In genomic region chr7:116427206-116427605, GRCm38 (mm10) we compare ENCODE assay signal across 28 mouse cellular contexts. TPM values are rescaled to one million over a fixed set of nuclear protein-coding genes. Genes with fewer than 3 reads are reported as not detected.
"Had no signal": no experiment of that assay in that cellular context is flagged by ENCODE, and none has a peak within 500 bp of the region (broad histone marks: within the 10 kb centered on the region; RNA-seq: fewer than 3 reads in every experiment).

No protein-coding gene starts in this region.

- H3K27ac ChIP-seq: embryonic facial prominence, embryonic 10.5 days; embryonic facial prominence, embryonic 12.5 days; embryonic facial prominence, embryonic 13.5 days; embryonic facial prominence, embryonic 15.5 days; forebrain, embryonic 10.5 days; forebrain, embryonic 12.5 days; forebrain, embryonic 13.5 days; forebrain, embryonic 15.5 days; gastrocnemius, adult 2 months had no signal

- H3K4me2 ChIP-seq: embryonic facial prominence, embryonic 12.5 days; embryonic facial prominence, embryonic 13.5 days; embryonic facial prominence, embryonic 15.5 days; forebrain, embryonic 12.5 days; forebrain, embryonic 13.5 days; forebrain, embryonic 15.5 days had no signal

- H3K9me3 ChIP-seq: embryonic facial prominence, embryonic 10.5 days; embryonic facial prominence, embryonic 12.5 days; embryonic facial prominence, embryonic 13.5 days; embryonic facial prominence, embryonic 15.5 days; forebrain, embryonic 10.5 days; forebrain, embryonic 12.5 days; forebrain, embryonic 13.5 days; forebrain, embryonic 15.5 days had no signal

- H3K27me3 ChIP-seq: embryonic facial prominence, embryonic 12.5 days; embryonic facial prominence, embryonic 13.5 days; embryonic facial prominence, embryonic 15.5 days; forebrain, embryonic 12.5 days; forebrain, embryonic 13.5 days; forebrain, embryonic 15.5 days had no signal

- H3K9ac ChIP-seq: embryonic facial prominence, embryonic 12.5 days; embryonic facial prominence, embryonic 13.5 days; embryonic facial prominence, embryonic 15.5 days; forebrain, embryonic 12.5 days; forebrain, embryonic 13.5 days; forebrain, embryonic 15.5 days; forebrain, postnatal 0 days had no signal

- DNase-seq: cerebellum, adult 18-20 months; cerebellum, adult 2 months; cerebellum, adult 8-10 months; cerebellum, adult 9-10 months; cerebellum, adult 9-11 months; cerebellum, postnatal 10 days; cerebellum, postnatal 14 days; cerebellum, postnatal 25 days; cerebellum, postnatal 36 days; embryo, embryonic 11 days; forebrain, postnatal 0 days; gastrocnemius, adult 2 months; gastrocnemius, postnatal 10 days; gastrocnemius, postnatal 14 days; gastrocnemius, postnatal 25 days; gastrocnemius, postnatal 36 days; heart, adult 18-20 months had no signal

- H3K4me3 ChIP-seq: embryonic facial prominence, embryonic 10.5 days; embryonic facial prominence, embryonic 12.5 days; embryonic facial prominence, embryonic 13.5 days; embryonic facial prominence, embryonic 15.5 days; erythroblast, embryonic 14.5 days; forebrain, embryonic 10.5 days; forebrain, embryonic 12.5 days; forebrain, embryonic 13.5 days; forebrain, embryonic 15.5 days; gastrocnemius, adult 2 months had no signal

- H3K4me1 ChIP-seq: embryonic facial prominence, embryonic 10.5 days; embryonic facial prominence, embryonic 12.5 days; embryonic facial prominence, embryonic 13.5 days; embryonic facial prominence, embryonic 15.5 days; forebrain, embryonic 10.5 days; forebrain, embryonic 12.5 days; forebrain, embryonic 13.5 days; forebrain, embryonic 15.5 days had no signal

- ATAC-seq: forebrain, embryonic 13.5 days; forebrain, embryonic 14.5 days; forebrain, embryonic 15.5 days; forebrain, embryonic 16.5 days; forebrain, postnatal 0 days had no signal

- H3K36me3 ChIP-seq: embryonic facial prominence, embryonic 12.5 days; embryonic facial prominence, embryonic 13.5 days; embryonic facial prominence, embryonic 15.5 days; forebrain, embryonic 12.5 days; forebrain, embryonic 15.5 days had no signal

RNA-seq across cellular contexts. Expression of gene Pik3c2a, which starts 16.0 kb away (rescaled TPM):
- polyA plus RNA-seq: erythroblast, embryonic 14.5 days had no signal
